Mouse (Mus musculus) gastrocnemius, adult 2 months (tissue): ENCODE data around the gene Cntnap2. TPM values are rescaled to one million over a fixed set of nuclear protein-coding genes. Genes with fewer than 3 reads are reported as not detected.
A peak's percentile ranks its signal among the peaks of the same experiment; 100 is the strongest.

Experiments used
- DNase-seq: peaks from one replicate; pipeline ENCODE4 v3.0.0; 2022
- H3K27ac ChIP-seq: fragments of 200-600 bp; 2 replicates; pipeline ENCODE4 v1.8.1; 2022; ENCODE audit warnings: mild to moderate bottlenecking
- H3K4me3 ChIP-seq: fragments of 200-600 bp; 2 replicates; pipeline ENCODE4 v1.8.1; 2022; ENCODE audit warnings: mild to moderate bottlenecking, moderate library complexity
- CTCF ChIP-seq: fragments of 200-600 bp; IDR thresholded peaks from 2 replicates; pipeline ENCODE4 v1.8.1; 2022; ENCODE audit warnings: antibody characterized with exemption, mild to moderate bottlenecking, moderate library complexity
- intact Hi-C: fragments of 180-260 bp; cut with DNase I; formaldehyde crosslinking; loops from one replicate; pipeline ENCODE4 v1.15.1; 2025
- long read RNA-seq, 2 experiments: library from polyadenylated mRNA; stranded (forward); transcript quantifications; one replicate each; pipeline ENCODE4 v2.0.0; 2021
- total RNA-seq, 2 experiments: library from RNA; stranded (reverse); gene quantifications; 2 replicates each; pipeline ENCODE4 v1.2.3; 2021

Gene Cntnap2
- 1 to 10 TPM; 4.8 to 5.7 TPM for total RNA-seq
- long read RNA-seq, experiment 1, partial matches to known transcripts, result 0 of 4 reads
- long read RNA-seq, experiment 1, other reads (novel, unspliced or antisense), result 4 of 4 reads
- long read RNA-seq, experiment 2, partial matches to known transcripts, result 0 of 4 reads
- long read RNA-seq, experiment 2, other reads (novel, unspliced or antisense), result 4 of 4 reads

- no peak within 1 kb of the TSS for H3K4me3 ChIP-seq
- peak; percentile 16 for DNase-seq
- H3K27ac ChIP-seq, result no peak within 1 kb of the TSS
- intact Hi-C loops, result no loop called here
- no peak for TF ChIP-seq CTCF
Observed at GRCm38 (mm10) chr6:45059091-45059490, at the start of gene Cntnap2. Gene Cntnap2 (plus strand): TSS chr6:45059357.

- intact Hi-C loops, result no loop called here
- H3K27ac ChIP-seq, result no peak overlapping the region
- no peak overlapping the region for H3K4me3 ChIP-seq
- TF ChIP-seq CTCF, result peak; percentile 54
- no peak for DNase-seq
Observed at GRCm38 (mm10) chr6:45026011-45026682, 33.0 kb upstream of the Cntnap2 start.

GRCm38 (mm10) chr6:45039454-45039853 is 19.7 kb upstream of the Cntnap2 start:
- no peak for DNase-seq

GRCm38 (mm10) chr6:45059556-45060471 is 657 bp downstream of the Cntnap2 start:
- intact Hi-C loops, result no loop called here
- no peak for DNase-seq
- Histone ChIP-seq H3K4me3 (no peak overlapping the region), H3K27ac (no peak overlapping the region)
- TF ChIP-seq CTCF, result no peak

More at GRCm38 (mm10) chr6:45039454-45039853, 19.7 kb upstream of the Cntnap2 start:
- H3K4me3 ChIP-seq, result no peak overlapping the region
- TF ChIP-seq CTCF, result no peak
- intact Hi-C loops, result no loop called here
- H3K27ac ChIP-seq, result no peak overlapping the region

GRCm38 (mm10) chr6:45062214-45062997 is 3.2 kb downstream of the Cntnap2 start:
- TF ChIP-seq CTCF, result no peak
- DNase-seq, result no peak
- intact Hi-C loops, result no loop called here
- no peak overlapping the region for H3K4me3 ChIP-seq
- no peak overlapping the region for H3K27ac ChIP-seq

- Histone ChIP-seq H3K27ac (no peak overlapping the region), H3K4me3 (no peak overlapping the region)
- TF ChIP-seq CTCF, result no peak
- intact Hi-C loops, result no loop called here
- DNase-seq, result no peak
Observed at GRCm38 (mm10) chr6:45088304-45088703, 29.1 kb downstream of the Cntnap2 start.

- Histone ChIP-seq H3K27ac (no peak overlapping the region), H3K4me3 (no peak overlapping the region)
- no peak for DNase-seq
- no peak for TF ChIP-seq CTCF
- intact Hi-C loops, result no loop called here
Observed at GRCm38 (mm10) chr6:45113613-45114012, 54.5 kb downstream of the Cntnap2 start.

- Histone ChIP-seq H3K27ac (no peak overlapping the region), H3K4me3 (no peak overlapping the region)
- no peak for DNase-seq
- no peak for TF ChIP-seq CTCF
- intact Hi-C loops, result no loop called here
Observed at GRCm38 (mm10) chr6:45144882-45145281, 85.7 kb downstream of the Cntnap2 start.

GRCm38 (mm10) chr6:45205039-45205438 is 145.9 kb downstream of the Cntnap2 start:
- H3K27ac ChIP-seq, result no peak overlapping the region
- no peak overlapping the region for H3K4me3 ChIP-seq
- DNase-seq, result no peak
- intact Hi-C loops, result no loop called here
- no peak for TF ChIP-seq CTCF

GRCm38 (mm10) chr6:45214330-45214729 is 155.2 kb downstream of the Cntnap2 start:
- intact Hi-C loops, result no loop called here
- no peak for DNase-seq
- H3K27ac ChIP-seq, result no peak overlapping the region
- H3K4me3 ChIP-seq, result no peak overlapping the region
- no peak for TF ChIP-seq CTCF

- Histone ChIP-seq H3K27ac (no peak overlapping the region), H3K4me3 (no peak overlapping the region)
- DNase-seq, result no peak
- no peak for TF ChIP-seq CTCF
- intact Hi-C loops, result no loop called here
Observed at GRCm38 (mm10) chr6:45229002-45229401, 169.8 kb downstream of the Cntnap2 start.

GRCm38 (mm10) chr6:45232571-45232970 is 173.4 kb downstream of the Cntnap2 start:
- no peak for DNase-seq
- intact Hi-C loops, result no loop called here
- no peak overlapping the region for H3K4me3 ChIP-seq
- no peak overlapping the region for H3K27ac ChIP-seq
- no peak for TF ChIP-seq CTCF
